Mouse (Mus musculus) lung, embryonic 14.5 days (tissue): ENCODE data around the gene Phldb2. TPM values are rescaled to one million over a fixed set of nuclear protein-coding genes. Genes with fewer than 3 reads are reported as not detected.

Source experiments
- ATAC-seq: fragments of 200-750 bp; cut with Nextera tagmentation; 2 replicates; pipeline ENCODE4 v1.8.0; 2017; ENCODE audit warnings: mild to moderate bottlenecking, moderate TSS enrichment, moderate library complexity; ENCODE audit not compliant: insufficient read depth
- DNase-seq: peaks from one replicate; pipeline ENCODE4 v3.0.0-alpha.2; 2015
- H3K27ac ChIP-seq: fragments of 300-500 bp; sonication (generic); 2 replicates; pipeline ENCODE4 v1.5.1; 2014; ENCODE audit warnings: low read depth, mild to moderate bottlenecking, moderate library complexity
- H3K27me3 ChIP-seq: fragments of 300-500 bp; sonication (generic); 2 replicates; pipeline ENCODE4 v1.6.1; 2014; ENCODE audit warnings: low read length, control low read depth; ENCODE audit not compliant: insufficient read depth
- H3K36me3 ChIP-seq: fragments of 300-500 bp; sonication (generic); 2 replicates; pipeline ENCODE4 v1.6.1; 2014; ENCODE audit warnings: control low read depth; ENCODE audit not compliant: insufficient read depth
- H3K4me1 ChIP-seq: fragments of 300-500 bp; sonication (generic); 2 replicates; pipeline ENCODE4 v1.6.1; 2014; ENCODE audit warnings: antibody characterized with exemption, control low read depth; ENCODE audit not compliant: insufficient read depth
- H3K4me2 ChIP-seq: fragments of 300-500 bp; sonication (generic); 2 replicates; pipeline ENCODE4 v1.6.1; 2014; ENCODE audit warnings: mild to moderate bottlenecking
- H3K4me3 ChIP-seq: fragments of 300-500 bp; sonication (generic); 2 replicates; pipeline ENCODE4 v1.5.1; 2014; ENCODE audit warnings: low read depth, low read length
- H3K9ac ChIP-seq: fragments of 300-500 bp; sonication (generic); 2 replicates; pipeline ENCODE4 v1.6.1; 2014
- H3K9me3 ChIP-seq: fragments of 300-500 bp; sonication (generic); 2 replicates; pipeline ENCODE4 v1.6.1; 2016; ENCODE audit warnings: low read depth, low read length, control low read depth
- CTCF ChIP-seq: IDR thresholded peaks from 2 replicates; pipeline ENCODE4 v1.5.1; 2016; ENCODE audit warnings: antibody characterized with exemption, low read depth
- WGBS: fragments of 180-500 bp; shearing (Covaris S2); extraction: QIAGEN DNeasy Blood & Tissue Kit; methylation state at CpG from one replicate; pipeline ENCODE4 v1.1.7; 2014; 5-methylcytosine and 5-hydroxymethylcytosine counted together
- polyA plus RNA-seq: library from polyadenylated mRNA; unstranded; fragments of >200 nt; fragmentation: Nextera tagmentation; extraction: Ambion mirVana; gene quantifications from 2 replicates; pipeline ENCODE4 v1.2.1, GENCODE M21; 2014

Gene Phldb2
- polyA plus RNA-seq, 1 experiment from 2014 or later = 48.0 TPM

- no peak for ATAC-seq
- peaks cover 42% of the 10 kb centered on the region for H3K36me3 ChIP-seq
- H3K27ac ChIP-seq = no peak overlapping the region
- no peak overlapping the region for H3K4me3 ChIP-seq
- TF ChIP-seq CTCF = no peak
- H3K27me3 ChIP-seq = no peaks in the 10 kb centered on the region
- H3K9ac ChIP-seq = no peak overlapping the region
- 82% methylated on average over 5 of the region's 5 CpGs for WGBS
- DNase-seq = no peak
- no peak overlapping the region for H3K4me2 ChIP-seq
- H3K9me3 ChIP-seq = no peaks in the 10 kb centered on the region
- H3K4me1 ChIP-seq = no peaks in the 10 kb centered on the region
Measured at GRCm38 (mm10) chr16:45729163-45729562, 224.2 kb downstream of the Phldb2 start.

GRCm38 (mm10) chr16:45724742-45725102 lies 228.7 kb downstream of the Phldb2 start:
- Histone ChIP-seq H3K4me2 (peak overlapping the region; percentile 94), H3K4me3 (peak overlapping the region; percentile 53), H3K9ac (peak overlapping the region; percentile 64), H3K9me3 (no peaks in the 10 kb centered on the region), H3K27ac (no peak overlapping the region), H3K27me3 (no peaks in the 10 kb centered on the region), H3K36me3 (peaks cover 9% of the 10 kb centered on the region), H3K4me1 (no peaks in the 10 kb centered on the region)
- ATAC-seq = peak; percentile 67
- DNase-seq = peak; percentile 39
- no peak for TF ChIP-seq CTCF
- 1% methylated on average over 10 of the region's 10 CpGs for WGBS

- no peak within 1 kb of the TSS for H3K27ac ChIP-seq
- 1% methylated on average over 30 of the region's 30 CpGs for WGBS
- peak; percentile 75 for ATAC-seq
Measured at GRCm38 (mm10) chr16:45724061-45724741, 229.2 kb downstream of the Phldb2 start, which contains the start of gene Tagln3. Gene Tagln3, minus strand, starts transcription at chr16:45724608.

GRCm38 (mm10) chr16:45723172-45723901 lies 230.1 kb downstream of the Phldb2 start:
- no peak overlapping the region for H3K27ac ChIP-seq
- ATAC-seq = peak; percentile 5; the same call in 1 of the 2 replicates
- 56% methylated on average over 6 of the region's 6 CpGs for WGBS
- H3K9ac ChIP-seq = peak overlapping the region; percentile 64
- peak overlapping the region; percentile 94 for H3K4me2 ChIP-seq
- H3K36me3 ChIP-seq = 0 out of 2 replicates have a peak, but pooled peaks cover 1% of the 10 kb centered on the region
- peak overlapping the region; percentile 53 for H3K4me3 ChIP-seq
- H3K9me3 ChIP-seq = no peaks in the 10 kb centered on the region
- H3K4me1 ChIP-seq = no peaks in the 10 kb centered on the region
- no peaks in the 10 kb centered on the region for H3K27me3 ChIP-seq
- peak; percentile 11 for DNase-seq
- no peak for TF ChIP-seq CTCF

More at GRCm38 (mm10) chr16:45724061-45724741, 229.2 kb downstream of the Phldb2 start, which contains the start of gene Tagln3:
- DNase-seq = peak; percentile 72
- H3K4me2 ChIP-seq = peak within 1 kb of the TSS; percentile 94
- no peaks in the 10 kb centered on the region for H3K27me3 ChIP-seq
- peak within 1 kb of the TSS; percentile 53 for H3K4me3 ChIP-seq
- H3K36me3 ChIP-seq = 0 out of 2 replicates have a peak, but pooled peaks cover 5% of the 10 kb centered on the region
- H3K9me3 ChIP-seq = no peaks in the 10 kb centered on the region
- no peaks in the 10 kb centered on the region for H3K4me1 ChIP-seq
- no peak for TF ChIP-seq CTCF
- peak within 1 kb of the TSS; percentile 64 for H3K9ac ChIP-seq

- no peaks in the 10 kb centered on the region for H3K36me3 ChIP-seq
- DNase-seq (no peak), ATAC-seq (no peak)
- H3K27me3 ChIP-seq = no peaks in the 10 kb centered on the region
- no peaks in the 10 kb centered on the region for H3K9me3 ChIP-seq
- 52% methylated on average over 3 of the region's 3 CpGs for WGBS
- H3K9ac ChIP-seq = no peak overlapping the region
- H3K4me1 ChIP-seq = no peaks in the 10 kb centered on the region
- no peak for TF ChIP-seq CTCF
- no peak overlapping the region for H3K4me2 ChIP-seq
- no peak overlapping the region for H3K27ac ChIP-seq
- no peak overlapping the region for H3K4me3 ChIP-seq
Measured at GRCm38 (mm10) chr16:45722460-45722951, 230.9 kb downstream of the Phldb2 start.

GRCm38 (mm10) chr16:45720022-45720630 lies 233.3 kb downstream of the Phldb2 start:
- Histone ChIP-seq H3K4me2 (no peak overlapping the region), H3K36me3 (no peaks in the 10 kb centered on the region), H3K27me3 (no peaks in the 10 kb centered on the region), H3K27ac (no peak overlapping the region), H3K4me3 (no peak overlapping the region), H3K9ac (no peak overlapping the region), H3K4me1 (no peaks in the 10 kb centered on the region), H3K9me3 (no peaks in the 10 kb centered on the region)
- no peak for TF ChIP-seq CTCF
- 85% methylated on average over 10 of the region's 10 CpGs for WGBS
- DNase-seq (no peak), ATAC-seq (no peak)

GRCm38 (mm10) chr16:45718296-45718695 lies 235.1 kb downstream of the Phldb2 start:
- WGBS = 89% methylated on average over 4 of the region's 4 CpGs
- no peaks in the 10 kb centered on the region for H3K4me1 ChIP-seq

More at GRCm38 (mm10) chr16:45718296-45718695, 235.1 kb downstream of the Phldb2 start:
- no peak overlapping the region for H3K9ac ChIP-seq
- H3K4me2 ChIP-seq = no peak overlapping the region
- H3K36me3 ChIP-seq = no peaks in the 10 kb centered on the region
- no peaks in the 10 kb centered on the region for H3K27me3 ChIP-seq
- H3K27ac ChIP-seq = no peak overlapping the region
- H3K4me3 ChIP-seq = no peak overlapping the region
- no peak for DNase-seq
- TF ChIP-seq CTCF = no peak
- ATAC-seq = no peak
- H3K9me3 ChIP-seq = no peaks in the 10 kb centered on the region
